Mouse (Mus musculus): ENCODE measurements around the gene Hvcn1. TPM values are rescaled to one million over a fixed set of nuclear protein-coding genes. Genes with fewer than 3 reads are reported as not detected.

Gene Hvcn1
- polyA plus RNA-seq, 1 experiment from 2014 or later = 5.6 TPM

DNA sequence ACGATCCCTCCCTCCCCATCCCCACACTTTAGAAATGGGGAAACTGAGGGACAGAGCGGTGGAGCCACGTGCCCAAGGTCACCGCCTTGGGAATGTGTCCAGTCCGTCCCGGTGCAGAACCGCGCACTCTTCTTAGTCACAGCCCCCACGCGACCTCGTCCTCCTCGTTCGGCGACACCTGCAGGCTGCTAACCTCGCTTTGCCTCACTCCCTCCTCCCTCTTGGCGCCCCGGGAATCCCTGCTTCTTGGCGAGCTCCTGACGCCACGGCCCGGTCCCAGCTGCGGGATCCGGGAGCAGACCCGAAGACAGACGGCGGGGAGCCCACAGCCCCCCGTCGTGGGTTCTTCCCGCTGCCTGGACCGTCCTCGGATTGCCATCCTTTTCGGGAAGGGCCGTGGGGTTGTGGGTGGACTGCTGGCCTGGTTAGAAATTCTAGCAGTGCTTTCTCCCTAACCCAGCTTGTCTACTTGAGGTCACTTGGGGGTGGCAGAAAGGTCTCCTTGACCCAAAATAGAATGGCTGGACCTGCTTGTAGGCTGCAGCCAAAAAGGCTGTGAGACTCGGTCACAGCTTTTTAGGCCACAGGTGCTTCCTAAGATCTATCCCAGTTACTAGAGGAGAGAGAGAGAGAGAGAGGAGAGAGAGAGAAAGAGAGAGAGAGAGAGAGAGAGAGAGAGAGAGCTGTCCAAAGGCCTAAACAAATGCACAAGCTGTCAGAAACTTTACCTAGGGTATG, 78.6 kb downstream of the Hvcn1 start:
- Histone ChIP-seq H3K9me3 (ENCODE audit: control insufficient read depth, low read length) (no peaks in the 10 kb centered on the region), H3K36me3 (ENCODE audit: control insufficient read depth, insufficient read depth, low read length) (no peaks in the 10 kb centered on the region), H3K4me2 (ENCODE audit: low read depth, low read length) (peak overlapping the region; percentile 88), H3K27ac (ENCODE audit: low read length) (peak overlapping the region; percentile 64), H3K9ac (ENCODE audit: low read depth, low read length) (peak overlapping the region; percentile 95), H3K4me3 (ENCODE audit: low read length) (peak overlapping the region; percentile 93), H3K27me3 (replicated peaks; ENCODE audit: control insufficient read depth, insufficient read depth, low read length) (no peaks in the 10 kb centered on the region), H3K4me1 (ENCODE audit: control insufficient read depth, insufficient read depth, low read length) (peaks cover 15% of the 10 kb centered on the region)
- ATAC-seq = peak; percentile 32
- WGBS = 1% methylated on average over 34 of the region's 34 CpGs

DNA sequence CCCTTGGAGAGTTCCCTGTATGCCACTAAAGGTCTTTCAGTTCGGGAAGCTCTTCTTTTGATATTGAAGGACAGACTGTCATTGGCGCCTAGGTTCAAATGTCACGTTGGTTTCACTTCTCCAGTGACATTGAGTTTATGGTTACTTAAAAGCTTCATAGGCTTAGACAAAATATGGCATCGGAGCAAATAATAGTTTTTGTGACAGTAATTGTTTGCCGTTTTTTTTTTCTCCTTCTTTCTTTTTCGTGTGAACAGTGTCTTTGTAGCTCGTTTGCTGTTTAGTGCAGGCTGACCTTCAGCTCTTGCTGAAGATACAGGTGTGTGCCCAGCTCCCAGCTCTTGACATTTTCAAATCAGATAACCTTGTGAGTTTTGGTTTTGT, 79.2 kb downstream of the Hvcn1 start:
- H3K36me3 ChIP-seq (ENCODE audit: control insufficient read depth, insufficient read depth, low read length) = no peaks in the 10 kb centered on the region
- WGBS = 54% methylated on average over 7 of the region's 7 CpGs
- no peak overlapping the region; the same call in 1 of the 2 replicates for H3K27ac ChIP-seq (ENCODE audit: low read length)
- H3K27me3 ChIP-seq (replicated peaks; ENCODE audit: control insufficient read depth, insufficient read depth, low read length) = no peaks in the 10 kb centered on the region
- H3K4me1 ChIP-seq (ENCODE audit: control insufficient read depth, insufficient read depth, low read length) = peaks cover 9% of the 10 kb centered on the region
- H3K4me2 ChIP-seq (ENCODE audit: low read depth, low read length) = peak overlapping the region; percentile 88
- peak overlapping the region; percentile 93 for H3K4me3 ChIP-seq (ENCODE audit: low read length)
- no peaks in the 10 kb centered on the region for H3K9me3 ChIP-seq (ENCODE audit: control insufficient read depth, low read length)
- H3K9ac ChIP-seq (ENCODE audit: low read depth, low read length) = peak overlapping the region; percentile 95
- no peak for ATAC-seq

DNA sequence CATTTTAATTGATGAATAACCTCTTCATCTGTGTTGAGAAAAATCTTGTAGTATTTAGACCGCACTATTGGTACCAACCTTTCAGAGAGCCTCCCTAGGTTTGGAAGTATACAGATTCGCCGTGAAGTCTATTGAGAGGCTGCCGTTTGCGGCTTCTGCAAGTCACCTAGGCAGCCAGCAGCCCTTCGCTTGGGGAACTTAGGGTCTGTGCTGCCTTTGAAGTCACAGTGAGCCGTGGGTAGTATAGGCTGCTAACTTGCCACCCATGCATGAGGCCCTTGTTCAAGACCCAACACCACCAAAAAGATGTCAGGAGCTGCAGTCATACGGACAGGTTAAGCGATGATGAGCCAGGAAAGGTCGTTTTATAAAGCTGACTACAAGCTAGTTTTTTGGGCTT, 79.6 kb downstream of the Hvcn1 start:
- peak overlapping the region; percentile 93 for H3K4me3 ChIP-seq (ENCODE audit: low read length)
- H3K4me1 ChIP-seq (ENCODE audit: control insufficient read depth, insufficient read depth, low read length) = peaks cover 6% of the 10 kb centered on the region
- H3K9ac ChIP-seq (ENCODE audit: low read depth, low read length) = peak overlapping the region; percentile 38; the same call in 1 of the 2 replicates
- no peak for ATAC-seq
- no peaks in the 10 kb centered on the region for H3K27me3 ChIP-seq (replicated peaks; ENCODE audit: control insufficient read depth, insufficient read depth, low read length)
- H3K36me3 ChIP-seq (ENCODE audit: control insufficient read depth, insufficient read depth, low read length) = no peaks in the 10 kb centered on the region
- peak overlapping the region; percentile 88 for H3K4me2 ChIP-seq (ENCODE audit: low read depth, low read length)
- H3K9me3 ChIP-seq (ENCODE audit: control insufficient read depth, low read length) = no peaks in the 10 kb centered on the region
- 86% methylated on average over 10 of the region's 10 CpGs for WGBS
- no peak overlapping the region; the same call in 1 of the 2 replicates for H3K27ac ChIP-seq (ENCODE audit: low read length)

DNA sequence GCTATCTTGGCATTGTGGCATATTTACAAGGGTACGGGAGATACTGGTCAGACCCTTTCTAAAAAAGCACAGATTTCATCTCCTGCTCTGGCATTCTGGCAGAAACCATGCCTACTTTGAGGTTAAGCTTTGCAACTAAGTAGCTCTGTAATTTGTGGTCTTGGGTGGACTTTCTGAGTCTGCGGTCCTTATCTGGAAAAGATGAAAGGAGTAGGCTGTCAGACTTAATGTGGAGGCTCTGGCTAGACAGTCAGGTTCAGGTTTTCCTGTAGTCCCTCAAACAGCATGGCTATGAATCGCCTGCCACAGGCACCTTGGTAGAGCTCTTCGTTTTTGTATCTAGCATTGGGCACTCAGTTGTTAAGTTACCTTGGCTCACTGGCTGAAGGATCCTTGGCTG, 80.4 kb downstream of the Hvcn1 start:
- Histone ChIP-seq H3K36me3 (ENCODE audit: control insufficient read depth, insufficient read depth, low read length) (no peaks in the 10 kb centered on the region), H3K4me2 (ENCODE audit: low read depth, low read length) (no peak overlapping the region), H3K9ac (ENCODE audit: low read depth, low read length) (no peak overlapping the region), H3K27me3 (replicated peaks; ENCODE audit: control insufficient read depth, insufficient read depth, low read length) (no peaks in the 10 kb centered on the region), H3K4me3 (ENCODE audit: low read length) (no peak overlapping the region), H3K4me1 (ENCODE audit: control insufficient read depth, insufficient read depth, low read length) (peaks cover 10% of the 10 kb centered on the region), H3K27ac (ENCODE audit: low read length) (no peak overlapping the region), H3K9me3 (ENCODE audit: control insufficient read depth, low read length) (no peaks in the 10 kb centered on the region)
- 82% methylated on average over 4 of the region's 4 CpGs for WGBS
- no peak for ATAC-seq

DNA sequence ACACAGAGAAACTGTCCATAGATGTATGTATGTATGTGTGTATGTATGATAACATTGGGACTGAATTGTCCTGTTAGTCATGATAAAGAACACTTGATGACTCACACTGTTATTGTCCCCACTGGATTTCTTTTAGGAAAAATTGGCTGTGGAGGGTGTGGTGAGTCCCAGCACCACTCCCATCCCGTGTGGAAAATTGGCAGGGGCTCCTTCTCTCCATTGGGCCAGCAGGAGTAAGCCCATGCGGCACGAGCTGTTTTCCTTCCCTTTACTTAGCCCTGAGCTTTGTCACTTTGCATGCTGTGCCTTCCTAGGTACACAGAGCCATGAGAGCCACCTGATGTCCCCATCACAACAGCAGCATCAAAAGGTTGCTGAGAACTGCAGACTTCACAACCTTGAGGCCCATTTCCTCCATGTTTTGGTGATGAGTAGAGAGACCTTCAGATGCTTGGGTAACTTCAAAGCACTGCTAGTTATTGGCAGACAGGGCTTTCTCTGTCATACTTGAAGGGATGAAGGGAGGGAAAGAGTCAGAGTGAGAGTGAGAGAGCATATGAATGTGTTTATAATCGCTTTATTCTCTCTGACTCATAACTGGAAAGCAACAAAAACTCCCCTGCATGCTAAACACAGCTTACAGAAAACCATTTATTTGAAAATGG, 81.7 kb downstream of the Hvcn1 start:
- no peak overlapping the region for H3K9ac ChIP-seq (ENCODE audit: low read depth, low read length)
- ATAC-seq = no peak

DNA sequence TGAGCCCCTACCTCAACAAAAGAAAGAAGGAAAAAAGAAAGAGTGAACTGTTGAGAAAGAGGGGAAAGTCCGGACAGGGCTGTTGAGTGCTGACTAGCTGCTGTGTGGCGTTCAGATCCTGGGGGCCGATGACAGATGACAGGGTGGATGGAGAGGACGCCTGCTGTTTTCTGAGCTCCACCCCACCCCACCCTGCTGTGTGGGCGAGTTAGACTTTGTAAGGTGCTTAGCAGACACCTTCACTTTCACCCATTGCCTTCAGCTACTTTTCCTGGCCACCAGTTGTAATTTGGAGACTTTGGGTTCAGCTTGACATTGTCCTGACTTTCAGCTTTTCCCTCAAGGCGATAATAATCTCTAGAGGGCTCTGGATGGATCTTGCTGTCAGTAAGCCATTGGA, 84.5 kb downstream of the Hvcn1 start:
- 41% methylated on average over 6 of the region's 6 CpGs for WGBS
- Histone ChIP-seq H3K4me2 (ENCODE audit: low read depth, low read length) (peak overlapping the region; percentile 43), H3K4me1 (ENCODE audit: control insufficient read depth, insufficient read depth, low read length) (peaks cover 19% of the 10 kb centered on the region), H3K4me3 (ENCODE audit: low read length) (no peak overlapping the region), H3K36me3 (ENCODE audit: control insufficient read depth, insufficient read depth, low read length) (no peaks in the 10 kb centered on the region), H3K9me3 (ENCODE audit: control insufficient read depth, low read length) (no peaks in the 10 kb centered on the region), H3K27me3 (replicated peaks; ENCODE audit: control insufficient read depth, insufficient read depth, low read length) (no peaks in the 10 kb centered on the region), H3K27ac (ENCODE audit: low read length) (peak overlapping the region; percentile 81), H3K9ac (ENCODE audit: low read depth, low read length) (peak overlapping the region; percentile 50; the same call in 1 of the 2 replicates)
- ATAC-seq = peak; percentile 65

More for the DNA sequence above, 81.7 kb downstream of the Hvcn1 start:
- 82% methylated on average over 4 of the region's 4 CpGs for WGBS
- no peaks in the 10 kb centered on the region for H3K36me3 ChIP-seq (ENCODE audit: control insufficient read depth, insufficient read depth, low read length)
- no peak overlapping the region for H3K4me2 ChIP-seq (ENCODE audit: low read depth, low read length)
- H3K27ac ChIP-seq (ENCODE audit: low read length) = no peak overlapping the region
- no peak overlapping the region for H3K4me3 ChIP-seq (ENCODE audit: low read length)
- no peaks in the 10 kb centered on the region for H3K9me3 ChIP-seq (ENCODE audit: control insufficient read depth, low read length)
- peaks cover 18% of the 10 kb centered on the region for H3K4me1 ChIP-seq (ENCODE audit: control insufficient read depth, insufficient read depth, low read length)
- no peaks in the 10 kb centered on the region for H3K27me3 ChIP-seq (replicated peaks; ENCODE audit: control insufficient read depth, insufficient read depth, low read length)

Other genes starting within 250 kb of the Hvcn1 start
- 4.3 and 4.8 TPM in 2 replicates for gene Cux2, start 156.7 kb upstream of the Hvcn1 start, polyA plus RNA-seq (2015; fragmentation: Nextera tagmentation; extraction: Ambion mirVana)
- gene Myl2, start 105.9 kb upstream of the Hvcn1 start, polyA plus RNA-seq (2015; fragmentation: Nextera tagmentation; extraction: Ambion mirVana) = 0.87 and 1.9 TPM in 2 replicates
- gene Ccdc63, start 66.0 kb upstream of the Hvcn1 start, polyA plus RNA-seq (2015; fragmentation: Nextera tagmentation; extraction: Ambion mirVana) = not detected in 2 replicates
- gene Ppp1cc, start 48.5 kb upstream of the Hvcn1 start, polyA plus RNA-seq (2015; fragmentation: Nextera tagmentation; extraction: Ambion mirVana) = 213 and 215 TPM in 2 replicates
- 3.2 and 3.5 TPM in 2 replicates for gene Tctn1, start 57.7 kb downstream of the Hvcn1 start, polyA plus RNA-seq (2015; fragmentation: Nextera tagmentation; extraction: Ambion mirVana)
- gene Pptc7, start 77.6 kb downstream of the Hvcn1 start, polyA plus RNA-seq (2015; fragmentation: Nextera tagmentation; extraction: Ambion mirVana) = 6.8 and 9.9 TPM in 2 replicates
- gene Rad9b, start 147.4 kb downstream of the Hvcn1 start, polyA plus RNA-seq (2015; fragmentation: Nextera tagmentation; extraction: Ambion mirVana) = 7.4 and 7.6 TPM in 2 replicates
- gene Vps29, start 147.6 kb downstream of the Hvcn1 start, polyA plus RNA-seq (2015; fragmentation: Nextera tagmentation; extraction: Ambion mirVana) = 289 and 291 TPM in 2 replicates
- 55.0 and 59.2 TPM in 2 replicates for gene Gpn3, start 165.1 kb downstream of the Hvcn1 start, polyA plus RNA-seq (2015; fragmentation: Nextera tagmentation; extraction: Ambion mirVana)
- 31.8 and 34.0 TPM in 2 replicates for gene Fam216a, start 165.6 kb downstream of the Hvcn1 start, polyA plus RNA-seq (2015; fragmentation: Nextera tagmentation; extraction: Ambion mirVana)
- gene Arpc3, start 185.1 kb downstream of the Hvcn1 start, polyA plus RNA-seq (2015; fragmentation: Nextera tagmentation; extraction: Ambion mirVana) = 161 and 164 TPM in 2 replicates
- 35.9 and 40.1 TPM in 2 replicates for gene Anapc7, start 214.9 kb downstream of the Hvcn1 start, polyA plus RNA-seq (2015; fragmentation: Nextera tagmentation; extraction: Ambion mirVana)